Comparison of ENCODE assay signal across 15 mouse cellular contexts in the genomic region with DNA sequence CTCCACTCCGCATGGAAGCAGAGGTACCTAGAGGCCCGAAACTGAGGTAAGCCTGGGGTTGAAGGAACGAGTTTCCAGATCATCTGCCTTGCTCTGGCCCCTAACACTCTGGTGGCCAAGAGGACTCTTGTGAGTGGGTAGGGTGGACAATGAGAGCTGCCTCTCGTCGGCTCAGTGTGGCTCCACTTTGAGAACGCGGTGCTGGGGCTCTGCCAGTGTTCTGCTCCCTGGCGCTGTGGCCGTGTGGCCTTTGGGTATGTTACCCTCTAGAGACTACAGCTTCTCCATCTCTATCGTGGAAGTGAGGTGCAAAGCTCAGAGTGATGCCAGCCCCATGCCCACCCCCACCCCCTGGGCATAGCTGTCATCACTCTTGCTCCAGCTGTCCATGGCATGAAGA. TPM values are rescaled to one million over a fixed set of nuclear protein-coding genes. Genes with fewer than 3 reads are reported as not detected.
DNase-seq lines count a peak whose midpoint lies in the region; ATAC-seq and TF ChIP-seq lines count a peak whose summit lies in the region.
"Had no signal": no experiment of that assay in that cellular context is flagged by ENCODE, and none has a peak within 500 bp of the region (broad histone marks: within the 10 kb centered on the region; RNA-seq: fewer than 3 reads in every experiment).

No protein-coding gene starts in this region.

- no peak for ATAC-seq in limb, embryonic 15.5 days (ENCODE audit: insufficient number of reproducible peaks, low FRiP score, low TSS enrichment, low read depth)
- ATAC-seq: forebrain, embryonic 13.5 days had no signal

- no peak for TF ChIP-seq CTCF in gastrocnemius, adult 2 months (IDR thresholded peaks at IDR 0.05)
- no peak for TF ChIP-seq CTCF in testis, adult 2 months (IDR thresholded peaks at IDR 0.05; ENCODE audit: control insufficient read depth, insufficient read depth, insufficient replicate concordance, low read depth, low read length)

- no peaks in the 10 kb centered on the region for H3K9me3 ChIP-seq in limb, embryonic 15.5 days
- no peaks in the 10 kb centered on the region for H3K9me3 ChIP-seq in limb, embryonic 10.5 days (replicated peaks)
- H3K9me3 ChIP-seq: forebrain, embryonic 13.5 days; liver, embryonic 15.5 days had no signal

- peak; percentile 52 for DNase-seq in gastrocnemius, adult 2 months
- no peak for DNase-seq in gastrocnemius, adult 18-20 months (ENCODE audit: low spot score)
- no peak for DNase-seq in limb, embryonic 10.5 days (ENCODE audit: low spot score)
- no peak for DNase-seq in testis, postnatal 14 days (ENCODE audit: low spot score)
- no peak for DNase-seq in layer of hippocampus, adult 8-10 months (ENCODE audit: low spot score in 2 of 2)
- DNase-seq: adrenal gland, adult 8-10 months; cerebellum, postnatal 25 days; thymus, adult 18-20 months had no signal

- WGBS in limb, embryonic 15.5 days, result 69% methylated on average over 10 of the region's 10 CpGs
- 86% methylated on average over 10 of the region's 10 CpGs for WGBS in limb, embryonic 10.5 days

- 0 out of 2 replicates have a peak overlapping the region, but pooled peaks have one; percentile 14 for H3K4me2 ChIP-seq in limb, embryonic 15.5 days
- H3K4me2 ChIP-seq in myocyte (ENCODE audit: low read depth), result peak overlapping the region; percentile 68
- H3K4me2 ChIP-seq: forebrain, embryonic 13.5 days; heart, embryonic 11.5 days; liver, embryonic 15.5 days had no signal

- H3K79me2 ChIP-seq in myocyte (ENCODE audit: control insufficient read depth, insufficient read depth), result no peaks in the 10 kb centered on the region

- no peak for TF ChIP-seq POLR2A in testis, adult 2 months (IDR thresholded peaks at IDR 0.05; ENCODE audit: control insufficient read depth, low read depth, low read length)
- TF ChIP-seq POLR2A in myocyte (IDR thresholded peaks at IDR 0.05; ENCODE audit: insufficient read length, low read depth), result no peak

- H3K4me1 ChIP-seq in limb, embryonic 15.5 days, result peaks cover 37% of the 10 kb centered on the region
- peaks cover 31% of the 10 kb centered on the region for H3K4me1 ChIP-seq in limb, embryonic 10.5 days
- H3K4me1 ChIP-seq in testis, adult 2 months (ENCODE audit: control insufficient read depth, insufficient read depth, low read length), result peaks cover 11% of the 10 kb centered on the region

- no peak overlapping the region for H3K9ac ChIP-seq in limb, embryonic 15.5 days
- H3K9ac ChIP-seq: forebrain, embryonic 13.5 days; liver, embryonic 15.5 days had no signal

- H3K27me3 ChIP-seq in limb, embryonic 15.5 days, result no peaks in the 10 kb centered on the region
- H3K27me3 ChIP-seq in limb, embryonic 10.5 days (ENCODE audit: low read depth, poor library complexity, severe bottlenecking), result no peaks in the 10 kb centered on the region
- H3K27me3 ChIP-seq in testis, adult 2 months (ENCODE audit: control insufficient read depth, insufficient read depth, low read length), result no peaks in the 10 kb centered on the region
- no peaks in the 10 kb centered on the region for H3K27me3 ChIP-seq in myocyte (ENCODE audit: control insufficient read depth, insufficient read depth, insufficient read length)
- H3K27me3 ChIP-seq: forebrain, embryonic 13.5 days had no signal

- H3ac ChIP-seq in myocyte (ENCODE audit: control insufficient read depth, insufficient read length), result peak overlapping the region; percentile 15

- no peaks in the 10 kb centered on the region for H3K36me3 ChIP-seq in limb, embryonic 15.5 days
- no peaks in the 10 kb centered on the region for H3K36me3 ChIP-seq in limb, embryonic 10.5 days
- no peaks in the 10 kb centered on the region for H3K36me3 ChIP-seq in testis, adult 2 months (ENCODE audit: control insufficient read depth, insufficient read depth, low read length)
- no peaks in the 10 kb centered on the region for H3K36me3 ChIP-seq in myocyte (ENCODE audit: control insufficient read depth, insufficient read depth)
- H3K36me3 ChIP-seq: liver, embryonic 15.5 days had no signal

- H3K27ac ChIP-seq in gastrocnemius, adult 2 months, result peak overlapping the region; percentile 51
- peak overlapping the region; percentile 67 for H3K27ac ChIP-seq in limb, embryonic 15.5 days
- no peak overlapping the region for H3K27ac ChIP-seq in limb, embryonic 10.5 days
- H3K27ac ChIP-seq in testis, adult 2 months (ENCODE audit: control insufficient read depth, insufficient read depth, low read depth, low read length), result peak overlapping the region; percentile 59
- H3K27ac ChIP-seq: forebrain, embryonic 13.5 days; liver, embryonic 15.5 days had no signal

- intact Hi-C loops in gastrocnemius, adult 2 months (cut with DNase I), result no loop called here

- peak overlapping the region; percentile 57 for H3K4me3 ChIP-seq in gastrocnemius, adult 2 months
- no peak overlapping the region for H3K4me3 ChIP-seq in limb, embryonic 15.5 days
- H3K4me3 ChIP-seq in limb, embryonic 10.5 days, result no peak overlapping the region
- H3K4me3 ChIP-seq in testis, adult 2 months (ENCODE audit: control insufficient read depth, low read depth, low read length), result peak overlapping the region; percentile 19; the same call in 1 of the 2 replicates
- peak overlapping the region; percentile 8 for H3K4me3 ChIP-seq in myocyte
- H3K4me3 ChIP-seq: forebrain, embryonic 13.5 days; liver, embryonic 15.5 days had no signal

TF ChIP-seq in myocyte, 11 proteins besides CTCF, POLR2A, EP300 and RAD21:
- TF ChIP-seq POLR2AphosphoS2 (IDR thresholded peaks at IDR 0.05; ENCODE audit: insufficient read length, low read depth) (no peak), MYOG (IDR thresholded peaks at IDR 0.05; ENCODE audit: control insufficient read depth in 1 of 3, insufficient read depth in 1 of 3, insufficient read length in 2 of 3, low read depth in 2 of 3) (peak in 1 of 3 experiments; percentile 37), SRF (IDR thresholded peaks at IDR 0.05; ENCODE audit: control insufficient read depth, insufficient read length, low read depth) (no peak), TCF12 (IDR thresholded peaks at IDR 0.05; ENCODE audit: insufficient read depth, poor library complexity, severe bottlenecking) (peak; percentile 10), REST (IDR thresholded peaks at IDR 0.05; ENCODE audit: insufficient read depth, insufficient read length) (no peak), MYOD1 (IDR thresholded peaks at IDR 0.05; ENCODE audit: control insufficient read depth in 1 of 3, insufficient read length in 2 of 3, low read depth in 2 of 3) (peak in 2 of 3 experiments; percentile 41 to 82), TCF3 (IDR thresholded peaks at IDR 0.05; ENCODE audit: insufficient read length, low read depth) (no peak)

RNA-seq across cellular contexts. Expression of a gene that starts 0.4 kb away (rescaled TPM):
- total RNA-seq in gastrocnemius, adult 2 months (2021), result 1 to 10 TPM; 4.9 to 6.6 TPM
- 1 to 10 TPM; 5.0 to 6.5 TPM for total RNA-seq in gastrocnemius, adult 18-20 months (2021)
- 17.1 and 18.5 TPM in 2 replicates for polyA plus RNA-seq in limb, embryonic 15.5 days (2015; fragmentation: Nextera tagmentation; extraction: Ambion mirVana)
- 9.5 and 13.3 TPM in 2 replicates for polyA plus RNA-seq in limb, embryonic 10.5 days (2016; fragmentation: Nextera tagmentation; extraction: Ambion mirVana)
- 8.8 and 9.7 TPM in 2 replicates for polyA plus RNA-seq in testis, adult 2 months (2012; rRNA removed)
- 65.8 TPM for polyA plus RNA-seq in myocyte (2012; fragmentation: generic; extraction: Trizol)
- 100 to 1,000 TPM; 123 to 164 (median 145) TPM for total RNA-seq in layer of hippocampus, adult 8-10 months (2022)

RNA-seq across cellular contexts. Expression of a gene that starts 33.5 kb away (rescaled TPM):
- total RNA-seq in gastrocnemius, adult 2 months (2021), result 10 to 100 TPM; 10.6 to 11.7 TPM
- total RNA-seq in gastrocnemius, adult 18-20 months (2021), result 1 to 10 TPM; 8.7 to 9.5 TPM
- polyA plus RNA-seq in limb, embryonic 15.5 days (2015; fragmentation: Nextera tagmentation; extraction: Ambion mirVana), result 27.0 and 30.3 TPM in 2 replicates
- polyA plus RNA-seq in limb, embryonic 10.5 days (2016; fragmentation: Nextera tagmentation; extraction: Ambion mirVana), result 52.1 and 54.1 TPM in 2 replicates
- 7.7 and 8.0 TPM in 2 replicates for polyA plus RNA-seq in testis, adult 2 months (2012; rRNA removed)
- polyA plus RNA-seq in myocyte (2012; fragmentation: generic; extraction: Trizol), result 28.5 TPM
- 10 to 100 TPM; 18.3 to 21.0 (median 19.9) TPM for total RNA-seq in layer of hippocampus, adult 8-10 months (2022)

RNA-seq across cellular contexts. Expression of a gene that starts 34.3 kb away (rescaled TPM):
- total RNA-seq in gastrocnemius, adult 2 months (2021), result under 1 TPM; 0.53 to 0.59 TPM
- total RNA-seq in gastrocnemius, adult 18-20 months (2021), result under 1 TPM; 0.52 to 0.91 TPM
- 0.81 and 1.7 TPM in 2 replicates for polyA plus RNA-seq in limb, embryonic 15.5 days (2015; fragmentation: Nextera tagmentation; extraction: Ambion mirVana)
- polyA plus RNA-seq in limb, embryonic 10.5 days (2016; fragmentation: Nextera tagmentation; extraction: Ambion mirVana), result 0.35 and 0.65 TPM in 2 replicates
- polyA plus RNA-seq in testis, adult 2 months (2012; rRNA removed), result 30.2 and 37.6 TPM in 2 replicates
- 14.7 TPM for polyA plus RNA-seq in myocyte (2012; fragmentation: generic; extraction: Trizol)
- 1 to 10 TPM in 1 of 4 experiments, under 1 TPM in 3; 0.72 to 1.1 (median 0.77) TPM for total RNA-seq in layer of hippocampus, adult 8-10 months (2022)
- total RNA-seq: neutrophil, adult 5-6 weeks had no signal

RNA-seq across cellular contexts. Expression of a gene that starts 43.1 kb away (rescaled TPM):
- total RNA-seq in gastrocnemius, adult 2 months (2021), result 1 to 10 TPM in 1 of 2 experiments, under 1 TPM in 1; 0.38 to 2.0 TPM
- 1 to 10 TPM; 1.0 to 1.8 TPM for total RNA-seq in gastrocnemius, adult 18-20 months (2021)
- polyA plus RNA-seq in limb, embryonic 15.5 days (2015; fragmentation: Nextera tagmentation; extraction: Ambion mirVana), result 1.1 and 1.2 TPM in 2 replicates
- polyA plus RNA-seq in limb, embryonic 10.5 days (2016; fragmentation: Nextera tagmentation; extraction: Ambion mirVana), result 0.67 and 0.75 TPM in 2 replicates
- polyA plus RNA-seq in testis, adult 2 months (2012; rRNA removed), result 1.2 and 1.5 TPM in 2 replicates
- 4.0 TPM for polyA plus RNA-seq in myocyte (2012; fragmentation: generic; extraction: Trizol)
- 10 to 100 TPM; 19.8 to 71.6 (median 34.1) TPM for total RNA-seq in layer of hippocampus, adult 8-10 months (2022)

RNA-seq across cellular contexts. Expression of a gene that starts 45.2 kb away (rescaled TPM):
- 1 to 10 TPM; 2.4 to 3.3 TPM for total RNA-seq in gastrocnemius, adult 2 months (2021)
- 1 to 10 TPM; 2.2 to 3.1 TPM for total RNA-seq in gastrocnemius, adult 18-20 months (2021)
- polyA plus RNA-seq in limb, embryonic 15.5 days (2015; fragmentation: Nextera tagmentation; extraction: Ambion mirVana), result 17.2 and 19.5 TPM in 2 replicates
- 24.5 and 26.5 TPM in 2 replicates for polyA plus RNA-seq in limb, embryonic 10.5 days (2016; fragmentation: Nextera tagmentation; extraction: Ambion mirVana)
- 18.2 and 22.4 TPM in 2 replicates for polyA plus RNA-seq in testis, adult 2 months (2012; rRNA removed)
- 7.2 TPM for polyA plus RNA-seq in myocyte (2012; fragmentation: generic; extraction: Trizol)
- 10 to 100 TPM; 13.8 to 17.6 (median 15.8) TPM for total RNA-seq in layer of hippocampus, adult 8-10 months (2022)

Comparison
In these comparisons a context has a peak if more than half of its experiments do, and no peak if none do; other contexts are left out.
1. H3K4me3 ChIP-seq: peak in gastrocnemius, adult 2 months (single experiment), testis, adult 2 months (single experiment) and myocyte (single experiment); none in limb, embryonic 15.5 days (single experiment) and limb, embryonic 10.5 days (single experiment).